Mouse (Mus musculus) cerebellum, adult 8-10 months (tissue): ENCODE data around the gene Cdk4.

Experiments used
- DNase-seq: peaks from one replicate; pipeline ENCODE4 v3.0.0; 2022

The Cdk4 gene

GRCm38 (mm10) chr10:127063239-127063872, at the start of gene Cdk4:
Gene Cdk4, plus strand, starts transcription at chr10:127063534.
- peak; percentile 98 for DNase-seq

GRCm38 (mm10) chr10:127016488-127016887, 46.8 kb upstream of the Cdk4 start:
- DNase-seq, result no peak

- no peak for DNase-seq
Observed at GRCm38 (mm10) chr10:127017071-127017470, 46.3 kb upstream of the Cdk4 start.

GRCm38 (mm10) chr10:127018422-127018821, 44.9 kb upstream of the Cdk4 start:
- DNase-seq, result no peak

- DNase-seq, result peak; percentile 94
Observed at GRCm38 (mm10) chr10:127030336-127031296, 32.7 kb upstream of the Cdk4 start, which contains the start of gene Tsfm. Gene Tsfm, minus strand, starts transcription at chr10:127030840.

- DNase-seq, result no peak
Observed at GRCm38 (mm10) chr10:127033301-127033741, 30.0 kb upstream of the Cdk4 start.

- no peak for DNase-seq
Observed at GRCm38 (mm10) chr10:127036273-127036672, 27.1 kb upstream of the Cdk4 start.

GRCm38 (mm10) chr10:127037641-127038040, 25.7 kb upstream of the Cdk4 start:
- no peak for DNase-seq

GRCm38 (mm10) chr10:127040569-127041214, 22.6 kb upstream of the Cdk4 start:
- peak; percentile 42 for DNase-seq

- DNase-seq, result no peak
Observed at GRCm38 (mm10) chr10:127041274-127041766, 22.0 kb upstream of the Cdk4 start, which contains the start of the genes Mettl1 and Eef1akmt3. Gene Mettl1, plus strand, starts transcription at chr10:127041414. Gene Eef1akmt3, minus strand, starts transcription at chr10:127041513.

- peak; percentile 89 for DNase-seq
Observed at GRCm38 (mm10) chr10:127041774-127042338, 21.5 kb upstream of the Cdk4 start.

- DNase-seq, result no peak
Observed at GRCm38 (mm10) chr10:127042468-127043115, 20.7 kb upstream of the Cdk4 start.

GRCm38 (mm10) chr10:127043187-127043586, 20.1 kb upstream of the Cdk4 start:
- DNase-seq, result no peak

- DNase-seq, result no peak
Observed at GRCm38 (mm10) chr10:127047954-127048353, 15.4 kb upstream of the Cdk4 start, which contains the start of gene Cyp27b1. Gene Cyp27b1, plus strand, starts transcription at chr10:127048250.

- DNase-seq, result no peak
Observed at GRCm38 (mm10) chr10:127048608-127049394, 14.5 kb upstream of the Cdk4 start.

- no peak for DNase-seq
Observed at GRCm38 (mm10) chr10:127049395-127050118, 13.8 kb upstream of the Cdk4 start.

- no peak for DNase-seq
Observed at GRCm38 (mm10) chr10:127050119-127050474, 13.2 kb upstream of the Cdk4 start.

GRCm38 (mm10) chr10:127054646-127055045, 8.7 kb upstream of the Cdk4 start:
- DNase-seq, result no peak

GRCm38 (mm10) chr10:127055406-127055805, 7.9 kb upstream of the Cdk4 start:
- no peak for DNase-seq

- DNase-seq, result no peak
Observed at GRCm38 (mm10) chr10:127056490-127056889, 6.8 kb upstream of the Cdk4 start.
